Mouse (Mus musculus): ENCODE results near the gene Myd88. TPM values are rescaled to one million over a fixed set of nuclear protein-coding genes. Genes with fewer than 3 reads are reported as not detected.

Gene Myd88
- polyA plus RNA-seq, 1 experiment = 5.4 TPM

DNA sequence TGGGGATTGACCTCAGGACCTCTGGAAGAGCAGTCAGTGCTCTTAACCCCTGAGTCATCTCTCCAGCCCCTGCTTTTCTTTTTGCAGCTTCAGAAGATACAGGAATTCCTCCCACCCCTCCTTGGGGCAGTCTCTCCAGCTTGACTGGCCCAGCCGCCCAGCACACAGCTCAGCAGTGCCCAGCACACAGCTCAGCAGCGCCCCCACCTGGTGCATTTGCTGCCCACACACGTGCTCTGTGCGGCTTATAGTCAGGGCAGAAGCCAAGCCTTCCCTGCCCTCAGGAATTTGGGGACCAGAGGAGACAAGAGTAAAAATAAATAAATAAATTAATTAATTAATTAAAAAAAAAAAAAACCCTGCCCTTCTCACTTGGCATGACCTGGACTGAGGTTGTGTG, 10.8 kb upstream of the Myd88 start:
- 36% methylated on average over 4 of the region's 4 CpGs for WGBS
- peak; percentile 56 to 66 for DNase-seq
- H3K27me3 ChIP-seq (ENCODE audit: control insufficient read depth, insufficient read depth, low read length) = no peaks in the 10 kb centered on the region
- no peak overlapping the region for H3K27ac ChIP-seq (ENCODE audit: insufficient read depth, low read length)
- H3K4me3 ChIP-seq (replicated peaks; ENCODE audit: insufficient read depth, low read depth, low read length) = no peak overlapping the region
- H3K4me1 ChIP-seq (ENCODE audit: control insufficient read depth, insufficient read depth, low read length) = no peaks in the 10 kb centered on the region
- TF ChIP-seq CTCF (IDR thresholded peaks at IDR 0.05; ENCODE audit: borderline replicate concordance, insufficient read depth, low read depth, low read length) (peak; percentile 75), POLR2A (IDR thresholded peaks at IDR 0.05; ENCODE audit: borderline replicate concordance, insufficient read depth, low read length) (no peak)

DNA sequence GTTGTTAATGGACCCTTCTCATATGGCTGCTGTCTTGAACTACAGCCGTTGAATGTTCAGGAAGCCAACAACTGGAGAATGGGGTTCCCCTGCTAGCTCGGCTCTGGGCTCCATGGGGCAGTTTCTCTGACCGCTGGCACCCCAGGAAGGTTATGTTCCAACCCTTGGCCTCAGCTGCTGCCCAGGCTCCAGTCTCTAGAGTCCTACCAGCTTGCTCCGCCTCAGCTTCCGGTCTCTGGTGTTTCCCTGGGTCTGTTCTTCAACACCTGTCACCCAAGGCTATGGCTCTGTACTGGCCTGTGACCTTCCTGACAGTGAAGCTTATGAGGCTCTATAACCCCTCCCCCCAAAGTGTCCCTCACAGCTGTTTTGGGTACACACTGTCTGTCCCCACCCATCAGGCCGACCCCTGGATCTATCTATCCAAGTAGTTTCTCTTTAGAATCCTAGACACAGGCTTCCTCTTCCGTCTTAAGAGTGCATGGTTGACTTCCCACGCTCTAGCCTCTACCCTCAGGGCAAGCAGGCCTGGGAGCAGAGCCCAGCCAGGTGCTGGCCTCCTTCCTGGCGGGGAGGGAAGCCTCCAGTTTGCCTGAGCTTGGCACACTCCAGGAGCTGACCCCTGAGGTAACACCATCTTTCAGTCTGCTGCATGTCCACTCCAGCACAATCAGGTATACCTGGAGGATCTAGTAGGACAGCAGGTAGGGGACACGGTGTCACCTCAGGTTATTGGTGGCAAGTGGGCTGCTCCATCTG, 9.9 kb upstream of the Myd88 start:
- H3K4me3 ChIP-seq (replicated peaks; ENCODE audit: insufficient read depth, low read depth, low read length) = no peak overlapping the region
- WGBS = 82% methylated on average over 10 of the region's 10 CpGs
- TF ChIP-seq CTCF (IDR thresholded peaks at IDR 0.05; ENCODE audit: borderline replicate concordance, insufficient read depth, low read depth, low read length) (no peak), POLR2A (IDR thresholded peaks at IDR 0.05; ENCODE audit: borderline replicate concordance, insufficient read depth, low read length) (no peak)

DNA sequence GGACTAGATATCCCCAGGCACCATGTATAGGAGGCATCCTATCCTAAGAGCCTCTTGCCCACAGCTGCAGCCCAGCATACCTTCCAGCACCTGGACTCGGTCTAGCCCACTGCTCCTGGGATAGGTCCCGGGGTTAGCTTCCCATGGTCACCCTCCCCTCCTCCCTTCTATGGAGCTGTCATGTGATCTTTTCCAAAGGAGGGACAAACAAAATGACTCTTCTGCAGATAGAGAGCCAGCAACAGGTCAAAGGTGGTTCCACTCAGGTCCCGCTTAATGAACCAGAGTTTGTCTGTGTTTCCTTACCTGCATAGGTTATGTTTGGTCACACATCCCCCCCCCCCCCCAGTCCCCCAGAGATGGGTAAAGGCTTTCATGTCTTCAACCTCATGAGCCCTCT, 9.3 kb upstream of the Myd88 start:
- TF ChIP-seq POLR2A (IDR thresholded peaks at IDR 0.05; ENCODE audit: borderline replicate concordance, insufficient read depth, low read length) (no peak), CTCF (IDR thresholded peaks at IDR 0.05; ENCODE audit: borderline replicate concordance, insufficient read depth, low read depth, low read length) (no peak)
- no peaks in the 10 kb centered on the region for H3K4me1 ChIP-seq (ENCODE audit: control insufficient read depth, insufficient read depth, low read length)
- no peak overlapping the region for H3K27ac ChIP-seq (ENCODE audit: insufficient read depth, low read length)
- H3K4me3 ChIP-seq (replicated peaks; ENCODE audit: insufficient read depth, low read depth, low read length) = no peak overlapping the region
- WGBS = 93% methylated on average over 3 of the region's 3 CpGs
- no peak for DNase-seq
- H3K27me3 ChIP-seq (ENCODE audit: control insufficient read depth, insufficient read depth, low read length) = no peaks in the 10 kb centered on the region

More for the DNA sequence above, 9.9 kb upstream of the Myd88 start:
- no peaks in the 10 kb centered on the region for H3K4me1 ChIP-seq (ENCODE audit: control insufficient read depth, insufficient read depth, low read length)
- H3K27me3 ChIP-seq (ENCODE audit: control insufficient read depth, insufficient read depth, low read length) = no peaks in the 10 kb centered on the region
- no peak overlapping the region for H3K27ac ChIP-seq (ENCODE audit: insufficient read depth, low read length)
- DNase-seq = no peak

DNA sequence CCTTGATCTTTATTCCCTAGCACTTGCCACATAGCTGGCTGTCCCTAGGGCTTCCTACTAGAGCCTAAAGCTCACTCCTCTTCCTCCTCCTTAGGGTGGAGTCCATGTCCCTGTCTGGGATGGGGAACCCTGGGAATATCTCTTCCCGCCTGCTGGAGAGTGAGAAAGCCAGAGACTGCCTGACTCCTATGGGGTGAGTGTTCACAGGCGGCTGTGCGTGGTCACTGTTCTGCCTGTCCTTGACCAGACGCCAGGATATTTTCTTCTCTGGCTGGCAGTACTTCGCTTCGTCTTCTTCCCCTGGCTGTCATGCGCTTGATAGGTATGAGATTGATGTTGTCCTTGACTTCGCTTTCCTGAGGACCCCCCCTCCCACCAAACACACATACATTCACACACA, 5.2 kb upstream of the Myd88 start:
- no peak for DNase-seq
- Histone ChIP-seq H3K27ac (ENCODE audit: insufficient read depth, low read length) (no peak overlapping the region), H3K4me1 (ENCODE audit: control insufficient read depth, insufficient read depth, low read length) (peaks cover 9% of the 10 kb centered on the region), H3K27me3 (ENCODE audit: control insufficient read depth, insufficient read depth, low read length) (no peaks in the 10 kb centered on the region), H3K4me3 (replicated peaks; ENCODE audit: insufficient read depth, low read depth, low read length) (no peak overlapping the region)
- WGBS = 79% methylated on average over 8 of the region's 8 CpGs
- no peak for TF ChIP-seq CTCF (IDR thresholded peaks at IDR 0.05; ENCODE audit: borderline replicate concordance, insufficient read depth, low read depth, low read length)
- TF ChIP-seq POLR2A (IDR thresholded peaks at IDR 0.05; ENCODE audit: borderline replicate concordance, insufficient read depth, low read length) = no peak

DNA sequence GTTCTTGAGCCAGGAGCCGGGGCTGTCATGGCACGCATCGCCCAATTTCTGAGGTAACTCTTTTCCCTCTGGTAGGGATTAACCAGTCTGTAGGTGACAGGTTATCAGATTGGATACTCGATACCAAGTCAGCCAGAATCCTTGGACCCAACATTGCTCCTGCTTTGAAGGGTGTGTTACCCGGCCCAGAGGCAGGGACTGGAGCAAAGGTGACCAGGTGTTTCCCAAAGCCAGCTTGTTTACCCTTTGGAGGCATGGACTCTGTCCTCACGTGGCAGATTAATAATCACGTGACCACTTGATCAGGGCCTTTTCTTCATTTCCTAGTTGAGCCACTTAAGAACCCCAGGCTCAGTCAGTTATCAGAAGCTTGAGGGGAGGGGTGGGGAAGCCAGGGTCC, 1.5 kb upstream of the Myd88 start:
- Histone ChIP-seq H3K27ac (ENCODE audit: insufficient read depth, low read length) (no peak overlapping the region), H3K4me1 (ENCODE audit: control insufficient read depth, insufficient read depth, low read length) (peaks cover 9% of the 10 kb centered on the region), H3K4me3 (replicated peaks; ENCODE audit: insufficient read depth, low read depth, low read length) (no peak overlapping the region), H3K27me3 (ENCODE audit: control insufficient read depth, insufficient read depth, low read length) (no peaks in the 10 kb centered on the region)
- TF ChIP-seq POLR2A (IDR thresholded peaks at IDR 0.05; ENCODE audit: borderline replicate concordance, insufficient read depth, low read length) (no peak), CTCF (IDR thresholded peaks at IDR 0.05; ENCODE audit: borderline replicate concordance, insufficient read depth, low read depth, low read length) (no peak)
- 84% methylated on average over 7 of the region's 7 CpGs for WGBS
- no peak for DNase-seq

DNA sequence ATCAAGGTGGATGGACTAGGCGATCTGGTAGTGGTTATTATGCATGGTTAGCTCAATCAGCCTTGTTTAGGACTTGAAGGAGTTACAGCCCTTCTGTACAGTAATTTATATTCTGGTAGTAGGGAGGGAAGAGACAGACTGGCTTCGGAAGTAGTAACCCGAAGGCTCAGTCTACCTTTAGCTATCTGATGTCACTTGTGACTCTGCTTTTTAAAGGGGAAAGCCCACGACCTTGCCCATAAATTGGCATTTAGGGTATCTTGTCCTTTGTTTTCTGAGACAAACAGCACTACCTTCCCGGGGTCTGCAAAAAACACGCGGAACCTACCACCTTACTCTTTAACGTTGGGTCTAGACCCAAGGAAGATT, 1.0 kb downstream of the Myd88 start:
- no peak overlapping the region for H3K27ac ChIP-seq (ENCODE audit: insufficient read depth, low read length)
- no peak for DNase-seq
- H3K4me3 ChIP-seq (replicated peaks; ENCODE audit: insufficient read depth, low read depth, low read length) = peak overlapping the region; percentile 73
- WGBS = 7% methylated on average over 8 of the region's 8 CpGs
- no peaks in the 10 kb centered on the region for H3K27me3 ChIP-seq (ENCODE audit: control insufficient read depth, insufficient read depth, low read length)
- peaks cover 9% of the 10 kb centered on the region for H3K4me1 ChIP-seq (ENCODE audit: control insufficient read depth, insufficient read depth, low read length)
- TF ChIP-seq POLR2A (IDR thresholded peaks at IDR 0.05; ENCODE audit: borderline replicate concordance, insufficient read depth, low read length) (no peak), CTCF (IDR thresholded peaks at IDR 0.05; ENCODE audit: borderline replicate concordance, insufficient read depth, low read depth, low read length) (no peak)

DNA sequence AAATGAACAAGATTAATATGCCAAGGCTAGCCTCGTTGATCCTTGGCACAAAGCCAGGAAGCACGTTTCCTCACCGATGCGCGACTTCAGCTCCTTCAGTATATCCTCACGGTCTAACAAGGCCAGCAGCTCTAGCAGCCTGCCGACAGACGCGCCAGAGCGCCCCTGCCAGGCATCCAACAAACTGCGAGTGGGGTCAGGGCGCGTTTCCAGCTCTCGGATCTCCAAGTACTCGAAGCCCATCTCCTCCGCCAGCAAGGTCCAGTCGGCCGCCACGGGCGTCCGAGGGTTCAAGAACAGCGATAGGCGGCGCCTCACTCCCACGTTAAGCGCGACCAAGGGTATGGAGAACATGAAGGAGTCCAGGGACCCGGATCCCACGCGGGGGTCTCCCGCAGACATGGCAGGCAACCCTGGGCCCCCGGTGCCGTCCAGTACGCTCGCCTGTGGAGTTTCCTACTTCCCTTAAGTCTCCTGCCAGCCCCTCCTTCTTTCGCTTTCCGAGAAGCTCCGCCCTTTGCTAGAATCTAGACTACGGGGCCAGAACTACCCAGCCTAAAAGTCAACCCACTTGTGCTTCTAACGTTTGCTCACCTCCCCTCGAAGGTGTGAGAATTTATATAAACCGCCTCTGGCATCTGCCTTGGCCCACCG, 1.5 kb downstream of the Myd88 start, which contains the start of gene Acaa1a:
Gene Acaa1a, plus strand, starts transcription at position 119 of the 654 bp plus-strand sequence.
- peak within 1 kb of the TSS; percentile 45; the same call in 1 of the 2 replicates for H3K27ac ChIP-seq (ENCODE audit: insufficient read depth, low read length)
- peaks cover 10% of the 10 kb centered on the region for H3K4me1 ChIP-seq (ENCODE audit: control insufficient read depth, insufficient read depth, low read length)
- H3K27me3 ChIP-seq (ENCODE audit: control insufficient read depth, insufficient read depth, low read length) = no peaks in the 10 kb centered on the region
- DNase-seq = peak; percentile 60 to 62
- TF ChIP-seq CTCF (IDR thresholded peaks at IDR 0.05; ENCODE audit: borderline replicate concordance, insufficient read depth, low read depth, low read length) (no peak), POLR2A (IDR thresholded peaks at IDR 0.05; ENCODE audit: borderline replicate concordance, insufficient read depth, low read length) (no peak)
- peak within 1 kb of the TSS; percentile 73 for H3K4me3 ChIP-seq (replicated peaks; ENCODE audit: insufficient read depth, low read depth, low read length)
- 2% methylated on average over 43 of the region's 43 CpGs for WGBS

DNA sequence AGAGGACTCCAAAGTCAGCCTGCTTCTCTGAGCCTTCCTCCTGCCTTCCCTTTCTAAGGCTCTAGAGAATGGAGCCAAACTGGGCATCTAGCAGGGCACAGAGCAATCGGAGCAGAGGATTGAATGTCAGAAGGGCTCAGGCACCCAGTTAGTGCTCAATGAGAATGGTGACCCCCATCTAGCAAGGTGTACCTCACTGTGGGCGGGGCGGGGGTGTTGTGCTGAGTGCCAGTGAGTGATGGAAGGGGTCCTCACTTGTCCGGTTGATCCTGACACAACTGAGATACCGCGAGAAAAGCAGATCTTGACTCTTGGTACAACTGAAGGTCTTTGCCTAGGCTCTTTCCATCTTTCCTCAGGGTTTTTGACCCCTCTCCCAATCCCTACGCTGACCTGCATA, 2.1 kb downstream of the Myd88 start:
- Histone ChIP-seq H3K27me3 (ENCODE audit: control insufficient read depth, insufficient read depth, low read length) (no peaks in the 10 kb centered on the region), H3K4me1 (ENCODE audit: control insufficient read depth, insufficient read depth, low read length) (peaks cover 16% of the 10 kb centered on the region), H3K4me3 (replicated peaks; ENCODE audit: insufficient read depth, low read depth, low read length) (no peak overlapping the region), H3K27ac (ENCODE audit: insufficient read depth, low read length) (no peak overlapping the region)
- TF ChIP-seq POLR2A (IDR thresholded peaks at IDR 0.05; ENCODE audit: borderline replicate concordance, insufficient read depth, low read length) = no peak
- TF ChIP-seq CTCF (IDR thresholded peaks at IDR 0.05; ENCODE audit: borderline replicate concordance, insufficient read depth, low read depth, low read length) = no peak
- WGBS = 65% methylated on average over 7 of the region's 7 CpGs
- no peak for DNase-seq
